Mouse (Mus musculus) stomach, embryonic 14.5 days (tissue): ENCODE measurements at regions not wholly inside any gene's neighbourhood (a gene's known extent, or its start where the extent isn't known, plus 50 kb on each side); places are given as distances from the start of the nearest gene placed in this dataset.

Source experiments
- ATAC-seq: fragments of 200-750 bp; cut with Nextera tagmentation; 2 replicates; pipeline ENCODE4 v1.8.0; 2017; ENCODE audit warnings: low read depth, moderate TSS enrichment; ENCODE audit not compliant: insufficient number of reproducible peaks, insufficient read depth, low FRiP score
- H3K27ac ChIP-seq: fragments of 300-500 bp; sonication (generic); 2 replicates; pipeline ENCODE4 v1.5.1; 2014; ENCODE audit warnings: mild to moderate bottlenecking, low read length, moderate library complexity, mixed read lengths
- H3K27me3 ChIP-seq: fragments of 300-500 bp; sonication (generic); 2 replicates; pipeline ENCODE4 v1.6.1; 2014; ENCODE audit warnings: low read length, control low read depth, mixed read lengths; ENCODE audit not compliant: control insufficient read depth, insufficient read depth
- H3K36me3 ChIP-seq: fragments of 300-500 bp; sonication (generic); 2 replicates; pipeline ENCODE4 v1.6.1; 2014; ENCODE audit warnings: mild to moderate bottlenecking, control low read depth, low read length, moderate library complexity, mixed read lengths; ENCODE audit not compliant: control insufficient read depth, insufficient read depth
- H3K4me1 ChIP-seq: fragments of 300-500 bp; sonication (generic); 2 replicates; pipeline ENCODE4 v1.6.1; 2014; ENCODE audit warnings: low read length, control low read depth, mixed read lengths; ENCODE audit not compliant: control insufficient read depth, insufficient read depth
- H3K4me2 ChIP-seq: fragments of 300-500 bp; sonication (generic); replicated peaks from 2 replicates; pipeline ENCODE4 v1.6.1; 2014; ENCODE audit warnings: low read depth, low read length, control low read depth
- H3K4me3 ChIP-seq: fragments of 300-500 bp; sonication (generic); 2 replicates; pipeline ENCODE4 v1.5.1; 2014; ENCODE audit warnings: low read depth, low read length, control low read depth
- H3K9ac ChIP-seq: fragments of 300-500 bp; sonication (generic); replicated peaks from 2 replicates; pipeline ENCODE4 v1.6.1; 2014; ENCODE audit warnings: low read depth, mild to moderate bottlenecking, control low read depth, low read length, moderate library complexity, mixed read lengths
- H3K9me3 ChIP-seq: fragments of 300-500 bp; sonication (generic); 2 replicates; pipeline ENCODE4 v1.6.1; 2016; ENCODE audit warnings: low read depth, low read length, control low read depth; ENCODE audit not compliant: control insufficient read depth
- WGBS: fragments of 180-500 bp; shearing (Covaris S2); extraction: QIAGEN DNeasy Blood & Tissue Kit; methylation state at CpG from one replicate; pipeline ENCODE4 v1.1.7; 2014; 5-methylcytosine and 5-hydroxymethylcytosine counted together

DNA sequence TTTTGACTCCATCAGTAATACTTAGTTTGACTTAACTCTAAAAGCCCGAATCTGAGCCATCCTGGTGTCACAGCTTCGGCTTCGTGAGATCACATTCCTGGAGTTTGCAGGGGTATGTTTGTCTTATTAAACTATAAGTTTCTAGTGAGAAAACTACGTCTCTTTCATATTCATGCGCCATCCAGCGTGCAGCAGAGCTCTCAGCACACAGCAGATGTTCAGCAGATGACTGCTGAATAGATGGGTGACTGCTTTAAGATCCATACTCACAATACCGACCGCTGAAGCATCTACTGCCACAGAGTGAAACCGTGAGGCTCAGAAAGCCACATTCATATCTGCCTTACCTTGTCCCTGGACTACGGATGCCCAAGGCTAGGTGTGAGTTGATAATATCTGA is 403.8 kb upstream of the Slc30a5 start:
- no peak for ATAC-seq
- Histone ChIP-seq H3K9ac (no peak overlapping the region), H3K36me3 (no peaks in the 10 kb centered on the region), H3K9me3 (no peaks in the 10 kb centered on the region), H3K27ac (no peak overlapping the region), H3K27me3 (no peaks in the 10 kb centered on the region), H3K4me3 (no peak overlapping the region), H3K4me1 (peaks cover 4% of the 10 kb centered on the region; the same call in 1 of the 2 replicates), H3K4me2 (no peak overlapping the region)
- 77% methylated on average over 10 of the region's 10 CpGs for WGBS

DNA sequence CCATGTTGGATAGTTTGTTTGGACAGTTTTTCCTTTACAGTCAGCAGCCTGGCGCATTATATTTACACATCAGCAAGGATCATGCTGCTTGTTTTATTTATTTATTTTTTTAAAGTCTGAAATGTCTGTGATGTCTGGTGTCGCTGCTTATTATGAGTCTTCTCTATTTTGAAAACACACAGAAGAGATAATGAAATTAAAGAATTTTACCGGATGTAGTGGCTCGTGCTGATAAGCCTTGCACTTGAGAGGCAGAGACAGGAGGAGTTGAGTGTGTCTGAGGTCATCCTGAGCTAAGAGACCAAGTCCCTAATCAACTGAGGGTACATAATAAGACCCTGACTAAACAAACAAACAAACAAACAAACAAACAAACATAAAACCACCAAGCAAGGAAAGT is 402.6 kb upstream of the Slc30a5 start:
- H3K9me3 ChIP-seq: no peaks in the 10 kb centered on the region
- H3K27ac ChIP-seq: no peak overlapping the region
- 89% methylated on average over 4 of the region's 4 CpGs for WGBS
- no peaks in the 10 kb centered on the region for H3K27me3 ChIP-seq
- no peak for ATAC-seq
- no peaks in the 10 kb centered on the region for H3K36me3 ChIP-seq
- H3K4me1 ChIP-seq: peaks cover 4% of the 10 kb centered on the region; the same call in 1 of the 2 replicates
- H3K9ac ChIP-seq: no peak overlapping the region
- H3K4me2 ChIP-seq: no peak overlapping the region
- H3K4me3 ChIP-seq: no peak overlapping the region

DNA sequence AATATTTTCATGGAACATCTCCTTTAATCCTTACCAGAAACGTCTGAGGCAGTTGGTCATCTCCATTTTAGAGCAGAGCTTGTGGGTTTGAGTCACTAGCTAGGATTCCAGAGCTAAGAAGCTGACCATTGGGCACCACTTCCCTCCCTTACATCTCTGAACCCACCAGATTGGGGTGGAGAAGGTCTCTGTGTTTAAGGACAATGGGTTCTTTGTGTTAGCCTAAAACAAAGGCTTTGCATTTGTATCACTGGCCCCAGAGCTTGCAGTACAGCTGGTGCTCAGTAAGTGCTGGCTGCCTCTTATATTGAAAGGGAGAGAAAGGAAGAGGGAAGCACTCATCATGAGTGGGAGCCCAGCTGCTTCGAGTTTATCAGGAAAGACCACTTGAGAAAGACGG is 401.9 kb upstream of the Slc30a5 start:
- no peaks in the 10 kb centered on the region for H3K9me3 ChIP-seq
- H3K4me2 ChIP-seq: no peak overlapping the region
- H3K4me3 ChIP-seq: no peak overlapping the region
- no peak overlapping the region for H3K27ac ChIP-seq
- 53% methylated on average over 3 of the region's 3 CpGs for WGBS
- H3K9ac ChIP-seq: no peak overlapping the region
- H3K36me3 ChIP-seq: no peaks in the 10 kb centered on the region
- H3K4me1 ChIP-seq: peaks cover 4% of the 10 kb centered on the region; the same call in 1 of the 2 replicates
- H3K27me3 ChIP-seq: no peaks in the 10 kb centered on the region
- ATAC-seq: no peak

DNA sequence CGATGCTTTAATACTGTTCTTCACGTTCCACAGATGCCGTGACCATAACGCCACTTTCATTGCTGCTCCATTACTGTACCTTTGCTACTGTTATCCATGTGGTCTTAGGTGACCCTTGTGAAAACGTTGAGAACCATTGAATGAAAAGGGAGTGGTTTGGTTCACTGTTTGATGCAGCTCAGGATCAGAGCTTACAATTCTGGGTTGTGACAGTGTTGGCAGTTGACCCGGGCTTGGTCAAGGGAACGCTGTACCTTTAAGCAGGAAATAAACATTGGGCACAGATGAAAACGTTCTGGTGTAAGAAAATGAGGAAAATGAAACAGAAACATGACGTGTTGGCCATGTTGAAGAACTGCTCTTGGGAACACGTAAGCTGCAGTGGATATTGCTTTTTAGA is 401.3 kb upstream of the Slc30a5 start:
- Histone ChIP-seq H3K36me3 (no peaks in the 10 kb centered on the region), H3K4me2 (no peak overlapping the region), H3K4me3 (no peak overlapping the region), H3K27me3 (no peaks in the 10 kb centered on the region), H3K9me3 (no peaks in the 10 kb centered on the region), H3K4me1 (peaks cover 4% of the 10 kb centered on the region; the same call in 1 of the 2 replicates), H3K9ac (no peak overlapping the region), H3K27ac (no peak overlapping the region)
- 70% methylated on average over 10 of the region's 10 CpGs for WGBS
- ATAC-seq: no peak

- H3K27me3 ChIP-seq: no peaks in the 10 kb centered on the region
- H3K9ac ChIP-seq: no peak overlapping the region
- H3K9me3 ChIP-seq: no peaks in the 10 kb centered on the region
- H3K4me1 ChIP-seq: peaks cover 4% of the 10 kb centered on the region; the same call in 1 of the 2 replicates
- WGBS: 31% methylated on average over 5 of the region's 5 CpGs
- no peaks in the 10 kb centered on the region for H3K36me3 ChIP-seq
- no peak overlapping the region for H3K4me2 ChIP-seq
- no peak overlapping the region for H3K4me3 ChIP-seq
- no peak overlapping the region for H3K27ac ChIP-seq
- no peak for ATAC-seq
Measured at GRCm38 (mm10) chr13:101233843-101234281, 400.6 kb upstream of the Slc30a5 start.

DNA sequence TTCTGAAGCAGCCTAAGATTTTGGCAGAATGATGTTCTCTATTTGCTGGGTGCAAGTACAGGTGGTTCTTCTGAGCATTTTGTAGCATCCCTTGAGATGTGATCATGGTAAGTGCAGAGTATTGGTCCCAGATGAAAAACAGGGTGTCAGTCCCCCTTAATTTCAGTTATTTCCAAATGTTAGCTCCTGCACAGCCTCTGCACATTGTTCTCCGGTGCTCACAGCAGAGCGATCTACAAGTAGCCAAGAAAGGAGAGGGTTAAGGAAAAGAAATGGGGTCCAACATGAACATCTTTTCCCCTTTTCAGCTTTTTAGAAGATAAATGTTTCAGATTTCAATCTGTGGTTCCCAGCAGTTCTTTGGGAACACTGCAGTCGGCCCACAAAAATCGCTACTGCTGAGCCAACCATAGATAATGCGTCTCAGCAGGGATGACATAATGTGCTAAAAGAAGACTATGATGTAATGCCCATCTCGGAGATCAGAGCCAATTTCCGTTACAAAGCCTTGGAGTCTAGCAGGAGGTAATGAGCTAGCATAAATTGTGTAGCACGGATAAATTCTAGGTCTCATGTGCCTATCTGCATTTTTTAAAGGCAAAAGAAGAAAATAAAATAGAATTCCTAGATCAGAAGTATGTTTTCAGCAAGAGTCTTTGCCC is 400.1 kb upstream of the Slc30a5 start:
- ATAC-seq: 0 out of 2 replicates have a peak, but pooled peaks have one; percentile 49

DNA sequence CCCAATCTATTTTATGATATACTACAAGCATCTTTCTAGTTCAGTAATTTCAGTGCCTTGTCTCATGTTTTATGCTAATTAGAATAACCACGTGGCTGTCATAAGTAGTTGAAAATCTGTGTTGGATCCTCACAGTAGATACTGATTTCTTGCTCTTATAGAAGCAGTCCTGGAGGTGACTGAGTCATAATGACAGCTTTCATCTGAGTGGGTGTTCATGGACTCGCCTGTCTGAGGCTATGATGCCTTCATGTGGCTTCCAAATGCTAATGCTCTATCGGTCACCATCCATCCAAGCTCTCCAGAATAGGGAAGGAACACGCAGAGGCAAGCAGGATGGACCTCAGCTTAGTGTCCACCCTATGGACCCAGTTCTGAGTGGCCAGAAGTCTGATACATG is 396.6 kb upstream of the Slc30a5 start:
- Histone ChIP-seq H3K36me3 (no peaks in the 10 kb centered on the region), H3K4me2 (no peak overlapping the region), H3K27me3 (no peaks in the 10 kb centered on the region), H3K4me1 (peaks cover 4% of the 10 kb centered on the region; the same call in 1 of the 2 replicates), H3K27ac (no peak overlapping the region), H3K9me3 (no peaks in the 10 kb centered on the region), H3K9ac (no peak overlapping the region), H3K4me3 (no peak overlapping the region)
- ATAC-seq: no peak
- WGBS: 84% methylated on average over 4 of the region's 4 CpGs

More for the DNA sequence above, 400.1 kb upstream of the Slc30a5 start:
- Histone ChIP-seq H3K36me3 (no peaks in the 10 kb centered on the region), H3K4me3 (no peak overlapping the region), H3K4me2 (no peak overlapping the region), H3K9ac (no peak overlapping the region), H3K27ac (no peak overlapping the region), H3K4me1 (peaks cover 4% of the 10 kb centered on the region; the same call in 1 of the 2 replicates), H3K9me3 (no peaks in the 10 kb centered on the region), H3K27me3 (no peaks in the 10 kb centered on the region)
- 50% methylated on average over 8 of the region's 8 CpGs for WGBS

DNA sequence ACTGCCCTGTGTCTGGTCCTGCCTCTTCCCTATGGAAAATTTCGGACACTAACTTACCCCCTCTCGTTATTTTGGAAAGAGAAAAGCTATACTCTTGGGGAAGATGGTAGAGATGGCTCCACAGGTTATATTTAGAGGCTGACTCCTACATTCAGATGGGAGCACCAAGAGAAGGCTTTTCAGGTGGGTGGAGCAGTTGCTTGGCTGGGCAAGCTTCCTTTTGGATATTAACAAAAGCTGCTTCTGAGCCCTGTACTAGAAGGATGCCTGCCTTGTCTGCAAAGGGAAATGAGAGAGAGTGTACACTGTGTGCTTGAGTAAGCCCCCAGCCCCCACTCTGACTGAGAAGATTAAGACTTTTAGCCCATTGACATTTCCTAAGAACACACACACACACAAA is 392.1 kb upstream of the Slc30a5 start:
- Histone ChIP-seq H3K36me3 (no peaks in the 10 kb centered on the region), H3K9me3 (no peaks in the 10 kb centered on the region), H3K9ac (no peak overlapping the region), H3K4me1 (no peaks in the 10 kb centered on the region), H3K27ac (no peak overlapping the region), H3K4me3 (no peak overlapping the region), H3K27me3 (no peaks in the 10 kb centered on the region), H3K4me2 (no peak overlapping the region)
- 80% methylated on average over 2 of the region's 2 CpGs for WGBS
- ATAC-seq: no peak
